Mouse (Mus musculus): ENCODE data around the gene Srsf5. TPM values are rescaled to one million over a fixed set of nuclear protein-coding genes. Genes with fewer than 3 reads are reported as not detected.
"Not testable (repeated sequence)": the region's sequence is repeated elsewhere in the genome, so short reads cannot be mapped to it uniquely, and the experiment has no call there.

The Srsf5 gene
- total and polyA plus RNA-seq, 2 experiments from 2014 or later = 222 to 486 TPM

DNA sequence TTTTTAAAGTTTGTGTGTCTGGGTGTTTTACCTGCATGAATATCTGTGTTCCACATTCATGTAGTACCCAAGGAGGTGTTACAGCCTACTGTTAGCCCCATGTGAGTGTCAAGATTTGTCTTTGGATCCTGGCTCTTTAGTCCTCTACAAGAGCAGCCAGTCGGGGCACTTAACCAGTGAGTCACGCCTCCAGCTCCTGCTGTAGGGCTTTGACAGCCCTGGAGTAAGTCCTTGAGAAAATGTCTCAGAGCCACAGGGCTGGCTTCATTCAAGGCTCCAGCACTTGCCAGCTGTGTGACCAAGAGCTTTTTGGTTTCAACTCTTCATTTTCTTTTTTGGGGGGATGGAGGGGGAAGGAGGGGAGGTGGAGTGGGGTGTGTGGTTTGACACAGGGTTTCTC lies 8.6 kb upstream of the Srsf5 start:
- Histone ChIP-seq H3K27ac (no peak overlapping the region), H3K27me3 (ENCODE audit: insufficient read depth, low read length) (no peaks in the 10 kb centered on the region), H3K4me3 (ENCODE audit: low read length) (no peak overlapping the region), H3K4me1 (ENCODE audit: insufficient read depth, low read length) (no peaks in the 10 kb centered on the region), H3K9ac (replicated peaks; ENCODE audit: low read length) (no peak overlapping the region), H3K9me3 (ENCODE audit: low read length) (no peaks in the 10 kb centered on the region), H3K4me2 (ENCODE audit: low read depth, low read length) (no peak overlapping the region), H3K36me3 (ENCODE audit: insufficient read depth, low read length) (no peaks in the 10 kb centered on the region)
- 68% methylated on average over 2 of the region's 2 CpGs for WGBS
- DNase-seq (ENCODE audit: low spot score) = no peak
- ATAC-seq = no peak
- no peak for TF ChIP-seq CTCF (IDR thresholded peaks at IDR 0.05; ENCODE audit: low read depth)

DNA sequence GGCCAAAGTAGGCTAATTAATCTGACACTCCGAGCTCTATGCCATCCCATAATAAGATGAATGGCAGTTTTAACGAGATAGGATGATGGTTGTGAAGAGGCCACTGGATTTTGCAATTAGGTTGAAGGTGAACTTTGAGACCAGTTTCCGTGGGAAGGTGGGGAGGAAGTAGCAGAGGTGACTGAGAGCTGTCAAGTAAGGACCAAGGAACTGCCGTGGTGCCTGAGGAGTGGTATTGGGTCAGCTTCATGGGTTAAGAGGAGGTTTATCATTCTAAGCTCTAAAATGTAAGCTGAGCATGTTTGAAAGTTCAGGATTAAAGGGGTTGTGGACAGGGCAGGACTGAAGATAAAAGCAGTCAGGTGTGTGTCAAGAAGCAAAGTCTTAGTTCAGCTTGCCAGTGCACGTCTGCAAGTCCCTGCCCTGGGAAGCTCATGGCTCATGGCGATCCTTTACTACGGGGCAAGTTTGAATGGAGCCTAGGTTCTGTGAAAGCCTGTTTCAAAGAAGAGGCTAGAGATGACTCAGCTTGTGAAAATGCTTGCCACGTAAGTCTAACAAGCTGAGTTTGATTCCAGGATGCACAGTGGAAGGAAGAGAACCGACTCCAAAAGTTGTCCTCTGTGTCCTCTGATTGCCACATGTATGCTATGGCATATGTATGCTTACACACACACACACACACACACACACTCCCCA lies 7.8 kb upstream of the Srsf5 start:
- TF ChIP-seq CTCF (IDR thresholded peaks at IDR 0.05; ENCODE audit: low read depth) = no peak
- H3K9me3 ChIP-seq (ENCODE audit: low read length) = no peaks in the 10 kb centered on the region
- H3K27ac ChIP-seq = no peak overlapping the region
- 80% methylated on average over 9 of the region's 9 CpGs for WGBS
- H3K4me1 ChIP-seq (ENCODE audit: insufficient read depth, low read length) = no peaks in the 10 kb centered on the region
- no peak for DNase-seq (ENCODE audit: low spot score)
- H3K4me2 ChIP-seq (ENCODE audit: low read depth, low read length) = no peak overlapping the region
- no peak for ATAC-seq
- H3K36me3 ChIP-seq (ENCODE audit: insufficient read depth, low read length) = no peaks in the 10 kb centered on the region
- no peaks in the 10 kb centered on the region for H3K27me3 ChIP-seq (ENCODE audit: insufficient read depth, low read length)
- H3K4me3 ChIP-seq (ENCODE audit: low read length) = no peak overlapping the region
- no peak overlapping the region for H3K9ac ChIP-seq (replicated peaks; ENCODE audit: low read length)

DNA sequence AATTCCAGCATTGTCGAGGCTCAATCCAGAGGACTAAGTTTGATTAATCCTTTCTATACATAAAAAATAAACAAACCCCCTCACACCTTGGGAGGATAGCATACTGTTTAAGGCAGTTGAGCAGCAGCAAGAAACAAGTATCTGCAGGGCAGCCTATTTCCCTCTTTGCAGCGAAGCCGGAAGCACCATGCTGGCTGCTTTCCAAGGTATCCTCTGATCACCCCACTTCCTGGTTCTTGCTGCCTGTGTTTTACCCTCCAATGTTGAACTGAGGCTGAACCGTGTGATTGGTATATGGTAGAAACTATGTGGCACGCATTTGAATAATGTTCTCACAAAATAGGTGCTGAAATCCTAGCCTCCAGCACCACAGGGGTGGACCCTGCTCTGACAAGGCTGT lies 6.7 kb upstream of the Srsf5 start:
- Histone ChIP-seq H3K9ac (replicated peaks; ENCODE audit: low read length) (no peak overlapping the region), H3K4me3 (ENCODE audit: low read length) (no peak overlapping the region), H3K4me1 (ENCODE audit: insufficient read depth, low read length) (no peaks in the 10 kb centered on the region), H3K4me2 (ENCODE audit: low read depth, low read length) (no peak overlapping the region), H3K27ac (no peak overlapping the region), H3K9me3 (ENCODE audit: low read length) (no peaks in the 10 kb centered on the region), H3K27me3 (ENCODE audit: insufficient read depth, low read length) (no peaks in the 10 kb centered on the region), H3K36me3 (ENCODE audit: insufficient read depth, low read length) (no peaks in the 10 kb centered on the region)
- ATAC-seq (no peak), DNase-seq (ENCODE audit: low spot score) (no peak)
- WGBS = 57% methylated on average over 5 of the region's 5 CpGs
- no peak for TF ChIP-seq CTCF (IDR thresholded peaks at IDR 0.05; ENCODE audit: low read depth)

DNA sequence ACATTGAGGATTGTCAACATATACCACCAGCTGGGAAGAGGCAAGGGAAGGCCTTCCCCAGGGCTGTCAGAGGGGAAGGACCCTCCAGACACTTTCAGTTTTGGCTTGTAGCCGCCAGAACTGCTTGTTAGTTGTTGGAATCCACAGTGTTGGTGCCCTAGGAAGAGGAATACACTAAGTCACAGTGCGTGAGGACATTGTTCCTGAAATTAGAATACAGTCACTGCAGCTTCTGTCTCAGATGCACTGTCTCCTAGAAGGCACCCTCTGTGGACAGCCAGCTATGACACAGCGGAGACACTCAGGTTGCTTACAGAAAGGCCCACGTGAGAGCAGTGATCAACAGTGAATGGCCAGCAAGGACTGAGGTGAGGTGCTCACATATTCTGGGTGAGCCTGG lies 6.1 kb upstream of the Srsf5 start:
- H3K36me3 ChIP-seq (ENCODE audit: insufficient read depth, low read length) = no peaks in the 10 kb centered on the region
- WGBS = 74% methylated on average over 4 of the region's 4 CpGs
- no peak overlapping the region for H3K9ac ChIP-seq (replicated peaks; ENCODE audit: low read length)
- no peaks in the 10 kb centered on the region for H3K4me1 ChIP-seq (ENCODE audit: insufficient read depth, low read length)
- TF ChIP-seq CTCF (IDR thresholded peaks at IDR 0.05; ENCODE audit: low read depth) = no peak
- no peak overlapping the region for H3K27ac ChIP-seq
- ATAC-seq = no peak
- H3K4me3 ChIP-seq (ENCODE audit: low read length) = no peak overlapping the region
- no peaks in the 10 kb centered on the region for H3K9me3 ChIP-seq (ENCODE audit: low read length)
- no peak overlapping the region for H3K4me2 ChIP-seq (ENCODE audit: low read depth, low read length)
- no peaks in the 10 kb centered on the region for H3K27me3 ChIP-seq (ENCODE audit: insufficient read depth, low read length)
- no peak for DNase-seq (ENCODE audit: low spot score)

DNA sequence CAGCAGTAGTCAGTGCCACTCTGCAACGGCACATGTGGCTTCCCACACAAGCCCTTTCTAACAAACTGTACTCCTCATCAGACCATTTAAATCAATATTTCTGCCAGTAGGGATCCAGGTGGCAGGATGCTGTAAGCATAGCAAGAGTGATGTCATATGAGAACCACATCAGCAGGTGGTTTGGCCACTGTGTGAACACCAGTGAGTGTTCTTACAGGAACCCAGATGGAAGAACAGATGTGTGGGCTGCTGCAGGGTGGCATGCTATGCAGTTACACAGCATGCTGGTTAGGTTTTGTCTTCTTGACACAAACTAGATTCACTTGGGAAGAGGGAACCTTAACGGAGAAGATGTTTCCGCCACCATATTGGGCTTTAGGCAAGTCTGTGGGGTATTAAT lies 3.4 kb upstream of the Srsf5 start:
- Histone ChIP-seq H3K27me3 (ENCODE audit: insufficient read depth, low read length) (no peaks in the 10 kb centered on the region), H3K36me3 (ENCODE audit: insufficient read depth, low read length) (no peaks in the 10 kb centered on the region), H3K4me3 (ENCODE audit: low read length) (no peak overlapping the region), H3K9me3 (ENCODE audit: low read length) (no peaks in the 10 kb centered on the region), H3K4me2 (ENCODE audit: low read depth, low read length) (no peak overlapping the region), H3K27ac (no peak overlapping the region), H3K4me1 (ENCODE audit: insufficient read depth, low read length) (peaks cover 4% of the 10 kb centered on the region), H3K9ac (replicated peaks; ENCODE audit: low read length) (no peak overlapping the region)
- no peak for ATAC-seq
- no peak for TF ChIP-seq CTCF (IDR thresholded peaks at IDR 0.05; ENCODE audit: low read depth)
- WGBS = 89% methylated on average over 3 of the region's 3 CpGs
- no peak for DNase-seq (ENCODE audit: low spot score)

DNA sequence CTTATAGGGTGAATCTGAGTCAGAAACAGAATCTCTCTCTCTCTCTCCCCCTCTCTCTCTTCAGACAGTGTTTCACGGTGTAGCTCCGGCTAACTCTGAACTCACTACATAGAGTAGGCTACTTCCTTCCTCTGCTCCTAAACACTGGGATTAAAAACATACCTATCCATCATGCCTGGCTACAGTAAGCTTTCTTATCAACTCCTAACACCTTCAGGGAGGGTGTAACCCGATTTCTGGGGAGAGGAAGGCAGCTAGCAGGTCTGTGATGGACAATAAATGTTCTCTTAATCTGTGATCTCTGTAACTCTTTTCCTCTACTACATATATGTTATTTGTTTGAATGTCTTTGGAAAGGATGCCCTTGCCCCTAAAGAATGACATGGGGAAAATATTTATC lies 1.9 kb upstream of the Srsf5 start:
- 86% methylated on average over 3 of the region's 3 CpGs for WGBS
- ATAC-seq = no peak

DNA sequence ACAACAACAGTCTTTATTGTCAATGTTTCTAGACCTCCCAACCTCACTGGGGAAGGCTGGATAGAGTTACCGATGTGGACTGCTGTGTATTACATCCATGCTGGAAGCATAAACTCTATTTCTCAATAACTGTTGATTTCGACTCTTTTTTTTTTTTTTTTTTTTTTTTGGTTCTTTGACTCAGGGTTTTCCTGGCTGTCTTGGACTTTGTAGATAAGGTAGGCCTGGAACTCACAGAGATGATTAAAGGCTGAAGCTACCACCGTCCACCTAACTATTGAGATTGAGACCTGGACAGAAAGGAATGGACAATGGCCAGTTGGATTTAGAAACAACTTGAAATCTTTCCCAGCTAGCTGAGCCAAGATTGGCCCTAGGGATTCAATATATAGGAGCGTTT lies 1.1 kb upstream of the Srsf5 start:
- DNase-seq (ENCODE audit: low spot score) = no peak

More for the DNA sequence above, 1.9 kb upstream of the Srsf5 start:
- Histone ChIP-seq H3K9me3 (ENCODE audit: low read length) (no peaks in the 10 kb centered on the region), H3K9ac (replicated peaks; ENCODE audit: low read length) (no peak overlapping the region), H3K27me3 (ENCODE audit: insufficient read depth, low read length) (no peaks in the 10 kb centered on the region), H3K4me2 (ENCODE audit: low read depth, low read length) (no peak overlapping the region), H3K4me1 (ENCODE audit: insufficient read depth, low read length) (peaks cover 4% of the 10 kb centered on the region), H3K27ac (no peak overlapping the region), H3K4me3 (ENCODE audit: low read length) (no peak overlapping the region), H3K36me3 (ENCODE audit: insufficient read depth, low read length) (peaks cover 12% of the 10 kb centered on the region; the same call in 1 of the 2 replicates)
- TF ChIP-seq CTCF (IDR thresholded peaks at IDR 0.05; ENCODE audit: low read depth) = no peak
- no peak for DNase-seq (ENCODE audit: low spot score)

DNA sequence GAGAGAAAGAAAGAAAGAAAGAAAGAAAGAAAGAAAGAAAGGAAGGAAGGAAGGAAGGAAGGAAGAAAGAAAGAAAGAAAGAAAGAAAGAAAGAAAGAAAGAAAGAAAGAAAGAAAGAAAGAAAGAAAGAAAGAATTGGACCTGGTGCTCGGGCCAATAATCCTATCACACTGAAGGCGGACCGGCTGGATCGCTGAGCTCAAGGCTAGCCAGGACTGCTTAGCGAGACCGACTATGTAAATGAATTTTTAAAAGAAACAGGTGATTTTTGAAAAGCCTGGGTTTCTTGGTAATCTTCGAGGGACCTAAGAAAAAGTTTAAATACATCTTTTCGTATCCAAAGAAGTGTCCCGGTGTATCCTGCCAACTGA lies 356 bp upstream of the Srsf5 start:
- Histone ChIP-seq H3K36me3 (ENCODE audit: insufficient read depth, low read length) (peaks cover 21% of the 10 kb centered on the region; the same call in 1 of the 2 replicates), H3K4me3 (ENCODE audit: low read length) (peak overlapping the region; percentile 98), H3K4me2 (ENCODE audit: low read depth, low read length) (peak overlapping the region; percentile 51), H3K9ac (replicated peaks; ENCODE audit: low read length) (peak overlapping the region; percentile 99), H3K27ac (peak overlapping the region; percentile 99)
- not testable (repeated sequence) for DNase-seq (ENCODE audit: low spot score); H3K27me3 ChIP-seq (ENCODE audit: insufficient read depth, low read length); H3K4me1 ChIP-seq (ENCODE audit: insufficient read depth, low read length); H3K9me3 ChIP-seq (ENCODE audit: low read length)
- under 1% methylated on average over 9 of the region's 9 CpGs for WGBS
- peak; percentile 31 for ATAC-seq

More for the DNA sequence above, 1.1 kb upstream of the Srsf5 start:
- no peak overlapping the region for H3K27ac ChIP-seq
- H3K4me2 ChIP-seq (ENCODE audit: low read depth, low read length) = no peak overlapping the region
- ATAC-seq = no peak
- peaks cover 16% of the 10 kb centered on the region; the same call in 1 of the 2 replicates for H3K36me3 ChIP-seq (ENCODE audit: insufficient read depth, low read length)
- no peaks in the 10 kb centered on the region for H3K9me3 ChIP-seq (ENCODE audit: low read length)
- no peak overlapping the region for H3K4me3 ChIP-seq (ENCODE audit: low read length)
- no peaks in the 10 kb centered on the region for H3K27me3 ChIP-seq (ENCODE audit: insufficient read depth, low read length)
- no peak overlapping the region for H3K9ac ChIP-seq (replicated peaks; ENCODE audit: low read length)
- WGBS = 95% methylated on average over 4 of the region's 4 CpGs
- TF ChIP-seq CTCF (IDR thresholded peaks at IDR 0.05; ENCODE audit: low read depth) = no peak
- H3K4me1 ChIP-seq (ENCODE audit: insufficient read depth, low read length) = peaks cover 4% of the 10 kb centered on the region

Measured in hindbrain, postnatal 0 days (tissue).